Mouse (Mus musculus) hindbrain, postnatal 0 days (tissue): ENCODE results near the gene Gm45062. TPM values are rescaled to one million over a fixed set of nuclear protein-coding genes. Genes with fewer than 3 reads are reported as not detected.

Experiments used
- ATAC-seq: fragments of 200-750 bp; cut with Nextera tagmentation; 2 replicates; pipeline ENCODE4 v1.8.0; 2017; ENCODE audit warnings: mild to moderate bottlenecking, moderate TSS enrichment, moderate library complexity
- DNase-seq: peaks from one replicate; pipeline ENCODE4 v3.0.0-alpha.2; 2015; ENCODE audit warnings: low spot score
- H3K27ac ChIP-seq: fragments of 300-500 bp; sonication (generic); 2 replicates; pipeline ENCODE4 v1.5.1; 2014; ENCODE audit warnings: mild to moderate bottlenecking
- H3K27me3 ChIP-seq: fragments of 300-500 bp; sonication (generic); 2 replicates; pipeline ENCODE4 v1.6.1; 2014; ENCODE audit warnings: low read length, mixed read lengths; ENCODE audit not compliant: insufficient read depth
- H3K36me3 ChIP-seq: fragments of 300-500 bp; sonication (generic); 2 replicates; pipeline ENCODE4 v1.6.1; 2014; ENCODE audit warnings: low read length, mixed read lengths; ENCODE audit not compliant: insufficient read depth
- H3K4me1 ChIP-seq: fragments of 300-500 bp; sonication (generic); 2 replicates; pipeline ENCODE4 v1.6.1; 2014; ENCODE audit warnings: antibody characterized with exemption, low read length, mixed read lengths; ENCODE audit not compliant: insufficient read depth
- H3K4me2 ChIP-seq: fragments of 300-500 bp; sonication (generic); 2 replicates; pipeline ENCODE4 v1.6.1; 2014; ENCODE audit warnings: low read depth, mild to moderate bottlenecking, low read length, moderate library complexity, mixed read lengths
- H3K4me3 ChIP-seq: fragments of 300-500 bp; sonication (generic); 2 replicates; pipeline ENCODE4 v1.5.1; 2014; ENCODE audit warnings: low read length
- H3K9ac ChIP-seq: fragments of 300-500 bp; sonication (generic); replicated peaks from 2 replicates; pipeline ENCODE4 v1.6.1; 2014; ENCODE audit warnings: mild to moderate bottlenecking, low read length, moderate library complexity, mixed read lengths
- H3K9me3 ChIP-seq: fragments of 300-500 bp; sonication (generic); 2 replicates; pipeline ENCODE4 v1.6.1; 2016; ENCODE audit warnings: low read length, mixed read lengths
- CTCF ChIP-seq: IDR thresholded peaks from 2 replicates; pipeline ENCODE4 v1.5.1; 2016; ENCODE audit warnings: antibody characterized with exemption, control low read depth, low read depth
- WGBS: fragments of 180-500 bp; shearing (Covaris S2); extraction: QIAGEN DNeasy Blood & Tissue Kit; methylation state at CpG from one replicate; pipeline ENCODE4 v1.1.7; 2014; 5-methylcytosine and 5-hydroxymethylcytosine counted together
- polyA plus RNA-seq: library from polyadenylated mRNA; unstranded; fragments of >200 nt; fragmentation: Nextera tagmentation; extraction: Ambion mirVana; gene quantifications from 2 replicates; pipeline ENCODE4 v1.2.1, GENCODE M21; 2015
- total RNA-seq: library from RNA; depleted of rRNA; stranded (reverse); fragments of >200 nt; gene quantifications from 2 replicates; pipeline ENCODE4 v1.2.3, GENCODE M21; 2014

Gene Gm45062
- total and polyA plus RNA-seq, 2 experiments from 2014 or later: 1.8 to 4.9 TPM

DNA sequence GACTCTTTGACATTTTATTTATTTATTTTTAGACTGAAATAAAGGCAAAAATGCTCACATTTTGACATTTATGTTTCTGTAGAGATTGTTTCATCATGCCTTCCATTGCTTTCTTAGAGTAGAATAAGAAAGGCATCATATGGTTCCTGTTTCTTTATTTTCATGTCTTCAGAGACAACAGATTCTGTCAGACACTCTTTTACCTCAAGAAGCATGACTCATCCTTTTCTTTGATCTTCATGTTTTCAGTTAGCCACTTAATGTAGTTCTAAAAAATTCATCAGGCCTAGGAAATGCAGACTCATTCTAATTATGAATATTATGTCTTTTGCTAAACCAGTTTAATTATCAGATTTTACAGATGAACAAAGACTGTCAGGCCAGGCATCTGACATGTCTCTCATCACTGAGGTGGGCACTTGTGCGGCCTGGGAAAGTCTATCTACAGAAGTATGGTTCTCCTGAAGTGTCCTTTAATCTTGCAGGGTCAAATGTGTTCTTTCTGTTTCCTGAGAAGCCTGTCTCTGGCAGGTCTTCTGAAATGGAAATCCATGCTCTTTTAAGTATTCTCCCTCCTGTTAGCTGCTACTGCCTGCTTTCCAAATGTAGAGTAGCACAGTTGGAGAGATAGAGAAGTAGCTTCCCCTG lies 230.8 kb downstream of the Gm45062 start:
- DNase-seq (no peak), ATAC-seq (no peak)
- TF ChIP-seq CTCF: no peak
- no peak overlapping the region for H3K4me3 ChIP-seq
- no peaks in the 10 kb centered on the region for H3K27me3 ChIP-seq
- no peak overlapping the region for H3K9ac ChIP-seq
- WGBS: 85% methylated on average over 1 of the region's 1 CpGs
- H3K36me3 ChIP-seq: no peaks in the 10 kb centered on the region
- H3K4me1 ChIP-seq: no peaks in the 10 kb centered on the region
- H3K4me2 ChIP-seq: no peak overlapping the region
- no peaks in the 10 kb centered on the region for H3K9me3 ChIP-seq
- H3K27ac ChIP-seq: no peak overlapping the region

DNA sequence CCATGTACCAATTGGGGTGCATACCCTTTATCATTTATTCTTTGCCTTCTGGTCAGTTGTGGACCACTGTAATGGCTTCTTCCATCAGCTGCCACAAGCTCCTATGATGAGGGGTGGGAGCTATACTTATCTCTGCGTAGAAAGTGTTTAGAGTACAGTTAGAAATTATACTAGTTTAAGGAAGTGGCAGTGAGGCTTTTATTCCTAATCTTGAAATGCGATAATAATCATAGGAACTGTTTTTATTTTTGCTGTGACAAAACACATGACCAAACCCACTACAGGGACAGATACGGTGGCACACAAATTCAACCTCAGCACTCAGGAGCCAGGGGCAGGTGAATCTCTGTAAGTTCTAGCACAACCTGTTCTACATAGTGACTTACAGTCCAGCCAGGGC lies 233.0 kb downstream of the Gm45062 start:
- Histone ChIP-seq H3K36me3 (no peaks in the 10 kb centered on the region), H3K9ac (no peak overlapping the region), H3K4me3 (no peak overlapping the region), H3K27me3 (no peaks in the 10 kb centered on the region), H3K4me1 (no peaks in the 10 kb centered on the region), H3K4me2 (no peak overlapping the region), H3K27ac (no peak overlapping the region), H3K9me3 (no peaks in the 10 kb centered on the region)
- WGBS: 96% methylated on average over 3 of the region's 3 CpGs
- no peak for DNase-seq
- TF ChIP-seq CTCF: no peak
- no peak for ATAC-seq

DNA sequence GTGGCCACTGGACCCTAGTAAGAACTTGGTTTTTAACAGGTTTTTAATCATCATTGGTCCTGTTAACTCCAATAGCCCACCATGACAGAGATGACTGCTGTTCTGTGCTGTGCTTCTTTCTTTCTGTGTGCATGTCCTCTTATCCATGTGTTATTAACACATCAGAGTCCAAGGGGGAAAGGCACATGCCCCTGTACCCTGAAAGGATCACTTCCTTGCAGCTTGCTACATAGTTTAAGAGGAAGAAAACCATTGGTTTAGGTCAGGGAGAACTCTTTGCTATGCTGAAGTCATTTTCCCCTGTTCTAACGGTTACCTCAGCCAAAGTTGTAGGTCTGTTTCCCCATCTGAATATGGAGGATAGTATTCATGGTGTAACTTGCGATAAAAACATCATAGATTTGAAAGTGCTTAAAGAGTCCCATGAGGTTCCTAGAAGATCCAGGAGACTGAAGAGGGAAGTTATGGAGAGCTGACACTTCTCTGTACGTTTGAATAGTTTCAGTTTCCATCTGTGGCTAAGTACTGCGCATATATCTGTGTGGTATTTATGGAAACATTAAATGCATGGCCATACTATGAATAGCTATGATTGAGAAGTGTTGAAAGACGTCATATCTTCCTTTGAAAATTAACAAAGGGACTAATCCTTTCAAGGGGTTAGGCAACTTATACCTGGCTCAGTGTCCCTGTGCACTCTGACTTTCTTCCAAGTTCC lies 236.0 kb downstream of the Gm45062 start:
- H3K27me3 ChIP-seq: no peaks in the 10 kb centered on the region
- 80% methylated on average over 5 of the region's 5 CpGs for WGBS
- DNase-seq (no peak), ATAC-seq (no peak)
- H3K36me3 ChIP-seq: no peaks in the 10 kb centered on the region
- H3K9me3 ChIP-seq: no peaks in the 10 kb centered on the region
- H3K9ac ChIP-seq: no peak overlapping the region
- no peak for TF ChIP-seq CTCF
- no peak overlapping the region for H3K4me3 ChIP-seq
- H3K4me1 ChIP-seq: no peaks in the 10 kb centered on the region
- H3K4me2 ChIP-seq: no peak overlapping the region
- no peak overlapping the region for H3K27ac ChIP-seq

DNA sequence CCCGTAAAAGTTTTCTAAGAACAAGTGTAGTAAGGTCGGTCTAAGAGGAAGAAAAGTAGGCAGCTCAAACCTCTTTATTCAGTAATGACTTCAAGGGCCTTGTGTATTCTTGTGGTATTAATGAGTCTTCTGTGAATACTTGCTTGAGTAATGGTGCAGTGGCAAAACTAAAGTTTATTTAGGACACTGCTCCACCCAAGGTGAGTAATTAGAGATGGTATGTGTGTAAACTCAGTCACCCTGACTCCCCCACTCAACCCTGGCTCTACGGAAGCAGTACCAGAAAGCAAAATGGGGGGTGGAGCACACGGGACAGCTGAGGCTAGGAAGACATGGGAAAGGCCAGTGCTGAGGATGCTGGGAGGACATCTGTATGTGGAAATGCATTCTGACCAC lies 236.6 kb downstream of the Gm45062 start:
- Histone ChIP-seq H3K9me3 (no peaks in the 10 kb centered on the region), H3K4me2 (no peak overlapping the region), H3K4me3 (no peak overlapping the region), H3K9ac (no peak overlapping the region), H3K36me3 (no peaks in the 10 kb centered on the region), H3K27me3 (no peaks in the 10 kb centered on the region), H3K27ac (no peak overlapping the region), H3K4me1 (no peaks in the 10 kb centered on the region)
- no peak for TF ChIP-seq CTCF
- ATAC-seq (no peak), DNase-seq (no peak)
- WGBS: 84% methylated on average over 4 of the region's 4 CpGs

DNA sequence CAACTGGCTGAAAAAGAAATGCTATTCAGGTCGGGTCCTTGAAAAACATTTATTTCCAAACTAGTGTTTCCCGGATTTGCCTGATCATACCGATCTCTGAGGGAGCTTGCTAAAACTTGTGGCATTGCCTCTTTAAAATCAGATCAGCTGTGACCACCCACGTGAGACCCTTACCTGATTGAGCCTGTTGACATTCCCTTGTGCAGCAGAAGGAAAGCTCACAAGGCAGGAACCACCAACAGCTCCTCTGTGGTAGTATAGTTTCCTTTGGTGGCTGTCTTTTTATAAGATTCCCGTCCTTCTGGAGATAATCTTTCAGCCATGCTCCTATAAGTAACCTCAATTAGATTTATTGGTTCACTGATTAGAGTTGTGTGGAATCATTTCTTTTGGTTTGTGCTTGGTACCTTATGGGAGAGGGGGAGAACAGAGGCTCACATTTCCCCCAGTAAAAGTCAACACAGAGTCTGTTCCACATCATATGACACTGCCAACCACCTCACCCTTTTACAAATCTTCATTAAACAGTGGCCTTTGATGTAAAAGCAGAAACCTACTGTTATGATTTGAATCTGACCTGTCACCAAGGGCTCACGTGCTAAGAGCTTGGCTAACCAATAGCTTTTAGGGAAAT lies 238.1 kb downstream of the Gm45062 start:
- H3K4me3 ChIP-seq: no peak overlapping the region
- H3K9me3 ChIP-seq: no peaks in the 10 kb centered on the region
- H3K36me3 ChIP-seq: no peaks in the 10 kb centered on the region
- H3K27ac ChIP-seq: no peak overlapping the region
- ATAC-seq: no peak
- H3K4me1 ChIP-seq: no peaks in the 10 kb centered on the region
- H3K4me2 ChIP-seq: no peak overlapping the region
- no peak for TF ChIP-seq CTCF
- H3K9ac ChIP-seq: no peak overlapping the region
- no peak for DNase-seq
- 77% methylated on average over 6 of the region's 6 CpGs for WGBS
- no peaks in the 10 kb centered on the region for H3K27me3 ChIP-seq

DNA sequence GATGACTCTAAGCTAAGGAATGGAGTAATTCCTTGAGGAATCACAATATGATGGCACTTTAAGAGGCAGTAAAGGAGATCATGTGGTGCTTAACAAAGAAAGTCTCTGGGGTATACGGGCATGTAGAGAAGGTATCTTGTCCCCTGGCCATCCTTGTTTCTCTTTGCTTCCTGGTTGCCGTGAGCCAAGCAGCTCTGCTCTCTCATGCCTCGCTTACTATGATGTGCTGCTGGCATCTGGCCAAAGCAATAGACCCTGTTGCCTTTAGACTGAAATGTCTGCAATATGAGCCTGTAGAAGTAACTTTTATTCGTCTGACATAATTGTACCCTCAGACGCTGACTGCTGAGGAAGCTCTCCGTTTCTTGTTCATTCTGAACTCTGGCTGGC lies 238.6 kb downstream of the Gm45062 start:
- peak; percentile 22 for DNase-seq
- H3K36me3 ChIP-seq: no peaks in the 10 kb centered on the region
- no peak for TF ChIP-seq CTCF
- H3K9ac ChIP-seq: no peak overlapping the region
- H3K4me1 ChIP-seq: no peaks in the 10 kb centered on the region
- ATAC-seq: no peak
- no peak overlapping the region for H3K4me2 ChIP-seq
- H3K9me3 ChIP-seq: no peaks in the 10 kb centered on the region
- H3K27ac ChIP-seq: no peak overlapping the region
- 59% methylated on average over 6 of the region's 6 CpGs for WGBS
- no peaks in the 10 kb centered on the region for H3K27me3 ChIP-seq
- no peak overlapping the region for H3K4me3 ChIP-seq

DNA sequence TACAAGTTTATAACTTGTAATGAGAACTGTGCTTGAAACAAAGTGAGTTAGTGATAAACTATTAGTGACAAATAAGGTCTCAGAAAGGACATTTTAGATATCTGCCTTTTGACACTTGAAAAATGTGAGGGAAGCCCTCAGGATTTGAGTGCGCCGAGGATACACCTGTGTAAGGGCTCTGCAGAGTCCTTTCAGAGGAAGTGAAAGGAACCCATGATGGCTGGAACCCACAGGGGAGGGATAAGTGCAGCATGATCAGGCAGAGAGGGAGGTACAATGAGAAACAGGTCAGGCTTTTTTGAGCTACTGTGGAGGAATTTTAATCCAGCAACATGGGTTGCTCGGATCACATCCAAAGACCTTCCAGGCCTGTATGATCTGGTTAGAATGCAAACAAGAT lies 239.7 kb downstream of the Gm45062 start:
- DNase-seq: no peak
- Histone ChIP-seq H3K36me3 (no peaks in the 10 kb centered on the region), H3K9me3 (no peaks in the 10 kb centered on the region), H3K4me3 (no peak overlapping the region), H3K9ac (no peak overlapping the region), H3K27ac (no peak overlapping the region), H3K4me1 (no peaks in the 10 kb centered on the region), H3K27me3 (no peaks in the 10 kb centered on the region), H3K4me2 (no peak overlapping the region)
- TF ChIP-seq CTCF: no peak
- 85% methylated on average over 3 of the region's 3 CpGs for WGBS
- ATAC-seq: no peak
